Mouse (Mus musculus) fat pad, adult 2 months (tissue): ENCODE data around the gene Fxyd7.

Experiments used
- DNase-seq: peaks from one replicate; pipeline ENCODE4 v3.0.0-alpha.2; 2011; ENCODE audit warnings: low read depth, low spot score; ENCODE audit errors: extremely low read depth

Fxyd7 gene

GRCm38 (mm10) chr7:31052636-31053434 is 1.6 kb upstream of the Fxyd7 start:
- no peak for DNase-seq

GRCm38 (mm10) chr7:31052251-31052635 is 976 bp upstream of the Fxyd7 start:
- no peak for DNase-seq

GRCm38 (mm10) chr7:31050921-31051320 is 346 bp downstream of the Fxyd7 start:
- DNase-seq, result no peak

- DNase-seq, result no peak
Observed at GRCm38 (mm10) chr7:31050487-31050886, 780 bp downstream of the Fxyd7 start.

GRCm38 (mm10) chr7:31049846-31050281 is 1.4 kb downstream of the Fxyd7 start:
- DNase-seq, result no peak

GRCm38 (mm10) chr7:31049135-31049845 is 2.0 kb downstream of the Fxyd7 start:
- DNase-seq, result no peak

GRCm38 (mm10) chr7:31042431-31042910 is 8.8 kb downstream of the Fxyd7 start, which contains the start of gene Fxyd5:
TSS of gene Fxyd5 (minus strand) at chr7:31042481.
- no peak for DNase-seq

GRCm38 (mm10) chr7:31041662-31042315 is 9.5 kb downstream of the Fxyd7 start:
- no peak for DNase-seq

- DNase-seq, result no peak
Observed at GRCm38 (mm10) chr7:31041023-31041407, 10.3 kb downstream of the Fxyd7 start.

GRCm38 (mm10) chr7:31040281-31041022 is 10.8 kb downstream of the Fxyd7 start:
- no peak for DNase-seq

- DNase-seq, result no peak
Observed at GRCm38 (mm10) chr7:31039011-31039410, 12.3 kb downstream of the Fxyd7 start.

GRCm38 (mm10) chr7:31037675-31038074 is 13.6 kb downstream of the Fxyd7 start:
- no peak for DNase-seq

GRCm38 (mm10) chr7:31036917-31037316 is 14.3 kb downstream of the Fxyd7 start:
- no peak for DNase-seq

GRCm38 (mm10) chr7:31035291-31035690 is 16.0 kb downstream of the Fxyd7 start:
- DNase-seq, result no peak

- DNase-seq, result no peak
Observed at GRCm38 (mm10) chr7:31034789-31035188, 16.5 kb downstream of the Fxyd7 start.

- no peak for DNase-seq
Observed at GRCm38 (mm10) chr7:31033409-31034165, 17.7 kb downstream of the Fxyd7 start.

GRCm38 (mm10) chr7:31031731-31032130 is 19.5 kb downstream of the Fxyd7 start:
- DNase-seq, result no peak

- no peak for DNase-seq
Observed at GRCm38 (mm10) chr7:31030717-31031116, 20.6 kb downstream of the Fxyd7 start.

- DNase-seq, result no peak
Observed at GRCm38 (mm10) chr7:31028609-31029008, 22.7 kb downstream of the Fxyd7 start.
